Mouse (Mus musculus) lung, postnatal 4 days (tissue): Measurements from ENCODE around the gene Rnf103.
A peak's percentile ranks its signal among the peaks of the same experiment; 100 is the strongest.

Source experiments
- DNase-seq, 2 experiments: peaks; one replicate each; pipeline ENCODE4 v3.0.0; 2021

Gene Rnf103

GRCm38 (mm10) chr6:71492756-71493674 is 679 bp upstream of the Rnf103 start:
- no peak for DNase-seq

GRCm38 (mm10) chr6:71494341-71495020 is 787 bp downstream of the Rnf103 start:
- peak in 1 of 2 experiments; percentile 69 for DNase-seq

DNA sequence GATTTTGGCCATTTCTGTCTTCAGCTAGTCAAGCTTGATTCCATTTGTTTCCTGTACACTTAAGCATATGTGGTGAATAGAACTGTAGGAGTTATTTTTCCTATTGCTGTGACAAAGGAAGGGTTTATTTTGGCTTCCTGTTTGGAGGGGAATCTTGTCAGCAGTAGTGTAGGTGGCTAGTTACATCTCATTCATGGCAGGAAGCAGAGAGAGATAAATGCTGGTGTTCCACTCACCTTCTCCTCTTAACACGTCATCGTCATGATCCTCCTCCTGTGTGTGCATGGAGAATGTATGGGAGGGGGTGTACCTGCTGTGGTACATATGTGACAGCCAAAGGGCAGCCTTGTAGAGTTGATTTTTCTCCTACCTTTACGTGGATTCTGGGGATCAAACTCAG is 6.9 kb downstream of the Rnf103 start:
- no peak for DNase-seq

GRCm38 (mm10) chr6:71503001-71503400 is 9.3 kb downstream of the Rnf103 start:
- no peak for DNase-seq

DNA sequence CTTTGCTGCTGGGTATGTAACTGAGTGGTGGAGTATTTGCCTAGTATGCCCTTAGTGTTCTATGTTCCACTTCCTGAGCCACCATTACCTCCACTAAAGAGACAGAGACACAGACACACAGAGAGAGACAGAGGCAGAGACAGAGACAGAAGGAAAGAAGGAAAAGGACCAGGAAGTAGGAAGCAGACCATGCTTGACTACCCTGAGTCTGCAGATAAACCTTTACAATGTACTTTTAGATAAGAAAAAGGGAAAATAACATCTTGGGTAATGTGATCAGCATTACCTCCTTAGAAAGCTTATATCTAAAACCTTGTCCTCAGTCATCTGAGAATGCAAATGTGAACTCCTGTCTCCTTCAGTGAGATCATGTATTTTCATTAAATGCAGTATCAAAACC is 10.0 kb downstream of the Rnf103 start:
- no peak for DNase-seq

GRCm38 (mm10) chr6:71504091-71504490 is 10.4 kb downstream of the Rnf103 start:
- peak in 1 of 2 experiments; percentile 33 for DNase-seq

DNA sequence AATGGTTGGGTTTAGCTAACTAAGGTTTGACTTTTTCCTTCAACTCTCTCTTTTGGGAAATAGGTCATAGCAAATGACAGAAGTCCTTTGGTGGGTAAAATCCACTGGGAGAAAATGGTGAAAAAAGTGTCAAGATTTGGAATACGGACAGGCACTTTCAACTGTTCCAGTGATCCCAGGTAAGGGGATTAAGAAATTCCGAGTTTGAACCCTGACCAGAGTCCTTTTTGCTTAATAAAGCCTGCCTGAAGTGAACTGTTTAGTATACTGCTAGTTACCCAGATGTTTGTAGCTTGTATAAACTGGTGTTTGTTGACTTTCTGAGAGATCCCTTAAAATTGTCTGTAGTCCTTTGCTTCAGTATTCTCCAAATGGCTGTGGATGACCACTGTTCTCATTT is 12.0 kb downstream of the Rnf103 start:
- DNase-seq = no peak

GRCm38 (mm10) chr6:71519476-71519875 is 25.8 kb downstream of the Rnf103 start:
- no peak for DNase-seq

- DNase-seq = no peak
Observed at GRCm38 (mm10) chr6:71525556-71525955, 31.9 kb downstream of the Rnf103 start.

- DNase-seq = no peak
Observed at GRCm38 (mm10) chr6:71527056-71527455, 33.4 kb downstream of the Rnf103 start.

GRCm38 (mm10) chr6:71527826-71528225 is 34.1 kb downstream of the Rnf103 start:
- no peak for DNase-seq

DNA sequence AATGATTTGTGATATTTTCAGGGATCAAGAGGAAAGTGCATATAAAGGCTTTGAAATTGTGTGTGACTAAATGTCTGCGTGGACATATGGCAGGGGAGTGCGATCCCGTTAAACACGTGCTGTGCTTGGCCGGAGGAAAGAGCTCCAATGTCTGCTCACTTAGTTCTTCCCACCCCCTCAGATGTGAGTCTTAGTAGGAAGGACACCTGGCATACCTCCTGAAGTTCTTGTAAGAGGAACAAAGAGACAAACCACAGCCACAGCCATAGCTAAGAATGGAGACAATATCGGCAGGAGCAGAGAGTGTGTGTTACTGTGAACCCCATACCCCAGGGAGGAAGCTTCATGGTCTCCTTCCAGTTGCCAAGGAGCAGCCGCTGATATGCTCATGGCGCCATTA is 36.5 kb downstream of the Rnf103 start:
- DNase-seq = no peak

DNA sequence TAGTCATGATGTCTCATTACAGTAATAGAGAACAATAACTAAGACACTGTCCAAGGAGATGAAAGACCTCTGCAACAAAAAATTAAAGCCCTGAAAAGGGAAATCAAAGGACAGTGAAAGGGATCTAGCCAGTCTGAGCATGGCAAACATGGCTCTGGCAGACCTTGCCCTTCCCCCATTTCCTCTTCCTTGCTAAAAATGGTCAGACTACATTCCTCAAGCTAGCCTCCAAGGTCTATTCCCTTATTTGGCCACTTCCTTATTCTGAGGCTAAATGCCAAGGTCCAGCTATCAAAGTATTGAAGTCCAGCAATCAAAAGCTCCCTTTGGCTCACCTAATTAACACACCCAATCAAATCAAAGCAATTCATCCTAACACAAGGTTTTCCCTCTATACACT is 43.6 kb downstream of the Rnf103 start:
- DNase-seq = peak in 1 of 2 experiments; percentile 15

DNA sequence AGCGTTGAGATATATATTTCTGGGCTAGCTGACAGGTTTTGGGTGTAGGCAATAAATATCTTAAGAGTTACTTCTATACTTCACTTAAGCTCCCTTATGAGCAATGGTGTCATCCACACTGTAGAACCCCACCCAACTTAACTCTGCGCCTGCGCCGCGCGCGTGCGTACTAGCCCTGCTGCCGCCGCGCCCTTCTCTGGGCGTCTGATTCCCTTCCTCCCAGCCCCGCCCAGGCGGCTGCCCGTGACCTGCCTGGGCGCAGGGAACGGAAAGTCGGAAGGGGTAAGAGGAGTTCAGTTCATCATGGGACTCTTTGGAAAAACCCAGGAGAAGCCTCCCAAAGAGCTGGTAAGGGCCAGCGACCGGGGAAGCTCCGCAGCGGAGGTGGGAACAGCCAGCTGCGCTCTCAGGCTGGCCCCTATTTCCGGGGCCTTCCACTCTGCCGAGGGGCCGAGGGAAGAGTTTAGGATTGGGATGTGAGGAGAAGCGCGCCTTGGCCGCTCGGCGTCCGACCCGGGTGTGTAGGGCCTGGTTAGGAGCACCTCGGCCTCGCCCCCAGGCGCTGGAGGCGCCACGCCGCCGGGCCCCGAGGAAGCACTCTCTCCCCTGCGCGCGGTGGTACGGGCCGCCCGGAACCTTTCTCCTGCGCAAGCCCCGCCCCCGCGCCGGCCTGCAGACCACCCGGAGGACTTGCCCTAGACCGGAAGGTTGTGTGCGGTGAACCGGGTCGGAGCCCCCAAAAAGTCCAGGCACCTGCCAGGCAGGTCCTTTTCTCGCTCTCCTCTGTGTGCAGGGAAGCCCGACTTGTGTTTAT is 50.2 kb downstream of the Rnf103 start, which contains the start of gene Chmp3:
Gene Chmp3 (plus strand): TSS at position 112 of the 814 bp plus-strand sequence.
- peak; percentile 97 for DNase-seq

GRCm38 (mm10) chr6:71555507-71555951 is 61.8 kb downstream of the Rnf103 start:
- DNase-seq = peak; percentile 33 to 59

DNA sequence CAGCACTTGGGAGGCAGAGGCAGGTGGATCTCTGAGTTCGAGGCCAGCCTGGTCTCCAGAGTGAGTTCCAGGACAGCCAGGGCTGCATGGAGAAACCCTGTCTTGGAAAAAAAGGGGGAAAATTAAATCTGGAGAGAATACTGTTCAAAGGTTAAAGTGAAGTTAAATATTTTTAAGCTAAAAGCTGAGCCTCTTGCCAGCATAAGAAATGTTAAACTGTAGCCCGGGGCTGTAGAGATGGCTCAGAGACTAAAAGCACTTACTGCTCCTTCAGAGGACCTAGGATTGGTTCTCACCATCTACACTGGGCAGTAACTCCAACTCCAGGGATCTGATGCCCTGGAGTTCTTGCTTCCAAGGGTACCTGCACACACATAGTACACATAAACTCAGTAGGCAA is 63.1 kb downstream of the Rnf103 start:
- no peak for DNase-seq
